Mouse (Mus musculus) hindbrain, embryonic 12.5 days (tissue): Measurements from ENCODE around the gene Ythdf1. TPM values are rescaled to one million over a fixed set of nuclear protein-coding genes. Genes with fewer than 3 reads are reported as not detected.

ENCODE experiments used
- microRNA-seq: library from miRNA; unstranded; fragments of <30 nt; microRNA quantifications from one replicate; pipeline ENCODE4, GENCODE M21; 2017
- polyA plus RNA-seq: library from polyadenylated mRNA; unstranded; fragments of >200 nt; fragmentation: Nextera tagmentation; extraction: Ambion mirVana; gene quantifications from 2 replicates; pipeline ENCODE4 v1.2.1, GENCODE M21; 2016

Ythdf1 gene
- polyA plus RNA-seq, 1 experiment from 2014 or later = 61.0 TPM

Small RNA genes lying within 50 kb of the gene (microRNA-seq; reads per million reads assigned to microRNA genes)
- 3.0 reads per million, percentile 3 among the genes with 10 or more reads in this experiment for gene Mir124a-3

Other genes with a start within 250 kb of the Ythdf1 start
- gene Dido1, start 210.9 kb downstream of the Ythdf1 start, polyA plus RNA-seq = 37.2 and 42.1 TPM in 2 replicates
- gene Gid8, start 210.8 kb downstream of the Ythdf1 start, polyA plus RNA-seq = 54.8 and 57.3 TPM in 2 replicates
- 0.53 and 0.80 TPM in 2 replicates for gene Slc17a9, start 195.7 kb downstream of the Ythdf1 start, polyA plus RNA-seq
- 2.3 and 3.3 TPM in 2 replicates for gene Bhlhe23, start 144.0 kb downstream of the Ythdf1 start, polyA plus RNA-seq
- 0.41 TPM in 1 of 2 replicates, not detected in the other for gene Birc7, start 8.1 kb upstream of the Ythdf1 start, polyA plus RNA-seq
- 81.2 and 86.4 TPM in 2 replicates for gene Nkain4, start 33.8 kb upstream of the Ythdf1 start, polyA plus RNA-seq
- gene Arfgap1, start 46.3 kb upstream of the Ythdf1 start, polyA plus RNA-seq = 100 TPM in 2 replicates
- 1.8 and 2.1 TPM in 2 replicates for gene Col20a1, start 65.6 kb upstream of the Ythdf1 start, polyA plus RNA-seq
- 44.6 and 47.0 TPM in 2 replicates for gene Chrna4, start 122.6 kb upstream of the Ythdf1 start, polyA plus RNA-seq
- 41.7 and 43.1 TPM in 2 replicates for gene Kcnq2, start 214.4 kb upstream of the Ythdf1 start, polyA plus RNA-seq
- gene Eef1a2, start 236.1 kb upstream of the Ythdf1 start, polyA plus RNA-seq = 2.3 and 2.5 TPM in 2 replicates